Mouse (Mus musculus): ENCODE results near the gene Gltp. TPM values are rescaled to one million over a fixed set of nuclear protein-coding genes. Genes with fewer than 3 reads are reported as not detected.
A peak's percentile ranks its signal among the peaks of the same experiment; 100 is the strongest.

The Gltp gene
- 65.4 and 78.6 TPM in 2 replicates for polyA plus RNA-seq (2016; fragmentation: Nextera tagmentation; extraction: Ambion mirVana)

GRCm38 (mm10) chr5:114690633-114691567 is at the start of gene Gltp:
Gene Gltp (minus strand): TSS chr5:114690984.
- peak; percentile 95 for DNase-seq (ENCODE audit: low spot score)
- Histone ChIP-seq H3K27me3 (ENCODE audit: low read depth, poor library complexity, severe bottlenecking) (peaks cover 21% of the 10 kb centered on the region), H3K4me1 (peaks cover 36% of the 10 kb centered on the region), H3K9me3 (replicated peaks) (no peaks in the 10 kb centered on the region), H3K27ac (peak within 1 kb of the TSS; percentile 89), H3K4me3 (peak within 1 kb of the TSS; percentile 75), H3K36me3 (no peaks in the 10 kb centered on the region)
- 4% methylated on average over 75 of the region's 75 CpGs for WGBS

- H3K4me3 ChIP-seq = no peak overlapping the region
- H3K27me3 ChIP-seq (ENCODE audit: low read depth, poor library complexity, severe bottlenecking) = no peaks in the 10 kb centered on the region
- no peaks in the 10 kb centered on the region for H3K9me3 ChIP-seq (replicated peaks)
- no peaks in the 10 kb centered on the region for H3K4me1 ChIP-seq
- WGBS = 91% methylated on average over 12 of the region's 12 CpGs
- peaks cover 93% of the 10 kb centered on the region for H3K36me3 ChIP-seq
- H3K27ac ChIP-seq = no peak overlapping the region
- DNase-seq (ENCODE audit: low spot score) = no peak
Observed at GRCm38 (mm10) chr5:114738707-114739241, 48.0 kb upstream of the Gltp start.

DNA sequence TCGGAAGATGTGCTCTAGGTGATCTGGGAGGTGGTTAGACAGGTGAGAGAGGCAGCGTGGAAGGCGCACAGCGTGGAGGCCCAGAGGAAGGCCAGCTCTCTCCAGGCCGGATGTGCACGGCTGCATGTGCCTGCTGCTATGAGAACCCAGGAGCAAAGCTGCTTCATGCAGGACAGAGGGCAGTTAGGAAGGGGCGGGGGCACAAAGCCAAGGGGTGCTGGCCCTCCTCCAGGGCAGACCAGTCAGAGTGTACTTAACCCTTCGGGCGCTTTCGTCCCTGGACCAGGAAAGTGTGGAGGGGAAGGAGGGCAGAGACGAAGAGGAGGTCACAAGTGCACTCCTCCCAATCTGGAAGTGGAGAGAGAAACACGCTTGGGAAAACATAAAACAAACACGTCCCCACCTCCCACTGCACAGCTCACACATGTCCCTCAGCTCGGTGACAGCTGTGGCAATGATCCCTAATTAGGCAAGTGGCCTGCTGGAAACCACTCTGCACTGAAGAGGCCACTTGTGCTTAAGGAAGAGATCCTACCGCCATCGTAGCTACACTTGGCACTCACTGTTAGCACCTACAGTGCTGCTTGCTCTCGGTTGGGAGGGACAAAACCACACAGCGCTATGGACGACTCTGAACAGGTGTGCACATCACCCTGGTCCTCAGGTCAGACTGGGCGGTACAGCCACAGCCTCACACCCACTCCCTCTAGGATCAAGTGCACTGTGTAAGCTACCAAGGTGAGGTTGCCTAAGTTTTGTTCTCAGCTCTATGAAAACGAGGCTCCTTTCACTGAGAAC is 46.5 kb upstream of the Gltp start:
- peaks cover 91% of the 10 kb centered on the region for H3K36me3 ChIP-seq

DNA sequence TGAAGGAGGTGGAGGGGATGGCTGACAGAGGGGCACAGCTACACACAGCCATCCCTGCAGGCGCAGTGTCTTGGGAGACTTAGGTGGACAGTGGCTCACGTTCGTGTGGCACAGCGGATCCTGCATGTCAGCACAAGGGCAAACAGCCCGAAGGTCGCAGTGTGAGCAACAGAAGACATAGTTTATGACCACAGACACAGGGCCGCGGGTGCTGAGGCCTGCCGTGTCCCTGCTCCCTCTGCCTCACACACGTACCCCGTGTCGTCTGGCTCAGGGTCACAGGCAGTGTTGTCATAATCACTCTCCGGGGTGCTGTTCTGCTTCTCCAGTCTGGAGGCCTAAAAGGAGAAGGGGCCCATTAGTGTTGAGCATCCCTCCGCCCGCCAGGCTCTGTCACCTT is 42.8 kb upstream of the Gltp start:
- no peaks in the 10 kb centered on the region for H3K27me3 ChIP-seq (ENCODE audit: low read depth, poor library complexity, severe bottlenecking)
- peaks cover 12% of the 10 kb centered on the region for H3K4me1 ChIP-seq
- H3K27ac ChIP-seq = no peak overlapping the region
- peaks cover 94% of the 10 kb centered on the region for H3K36me3 ChIP-seq
- DNase-seq (ENCODE audit: low spot score) = no peak
- WGBS = 95% methylated on average over 15 of the region's 15 CpGs
- H3K9me3 ChIP-seq (replicated peaks) = no peaks in the 10 kb centered on the region
- H3K4me3 ChIP-seq = no peak overlapping the region

More for the DNA sequence above, 46.5 kb upstream of the Gltp start:
- Histone ChIP-seq H3K27ac (no peak overlapping the region), H3K4me3 (no peak overlapping the region), H3K27me3 (ENCODE audit: low read depth, poor library complexity, severe bottlenecking) (no peaks in the 10 kb centered on the region), H3K4me1 (no peaks in the 10 kb centered on the region), H3K9me3 (replicated peaks) (no peaks in the 10 kb centered on the region)
- DNase-seq (ENCODE audit: low spot score) = no peak
- 90% methylated on average over 21 of the region's 21 CpGs for WGBS

GRCm38 (mm10) chr5:114731969-114732368 is 41.2 kb upstream of the Gltp start:
- no peaks in the 10 kb centered on the region for H3K27me3 ChIP-seq (ENCODE audit: low read depth, poor library complexity, severe bottlenecking)
- no peak overlapping the region for H3K27ac ChIP-seq
- H3K9me3 ChIP-seq (replicated peaks) = no peaks in the 10 kb centered on the region
- 93% methylated on average over 15 of the region's 15 CpGs for WGBS
- peaks cover 12% of the 10 kb centered on the region for H3K4me1 ChIP-seq
- H3K4me3 ChIP-seq = no peak overlapping the region
- H3K36me3 ChIP-seq = peaks cover 93% of the 10 kb centered on the region
- DNase-seq (ENCODE audit: low spot score) = no peak

GRCm38 (mm10) chr5:114731498-114731897 is 40.7 kb upstream of the Gltp start:
- H3K36me3 ChIP-seq = peaks cover 88% of the 10 kb centered on the region
- no peak for DNase-seq (ENCODE audit: low spot score)
- H3K4me3 ChIP-seq = no peak overlapping the region
- 74% methylated on average over 6 of the region's 6 CpGs for WGBS
- no peaks in the 10 kb centered on the region for H3K9me3 ChIP-seq (replicated peaks)
- peaks cover 12% of the 10 kb centered on the region for H3K4me1 ChIP-seq
- H3K27ac ChIP-seq = no peak overlapping the region
- H3K27me3 ChIP-seq (ENCODE audit: low read depth, poor library complexity, severe bottlenecking) = no peaks in the 10 kb centered on the region

GRCm38 (mm10) chr5:114730129-114730528 is 39.3 kb upstream of the Gltp start:
- no peaks in the 10 kb centered on the region for H3K27me3 ChIP-seq (ENCODE audit: low read depth, poor library complexity, severe bottlenecking)
- no peak overlapping the region for H3K4me3 ChIP-seq
- H3K36me3 ChIP-seq = peaks cover 85% of the 10 kb centered on the region
- no peak overlapping the region for H3K27ac ChIP-seq
- peak; percentile 49 for DNase-seq (ENCODE audit: low spot score)
- WGBS = 67% methylated on average over 10 of the region's 10 CpGs
- H3K9me3 ChIP-seq (replicated peaks) = no peaks in the 10 kb centered on the region
- peaks cover 17% of the 10 kb centered on the region for H3K4me1 ChIP-seq

- no peak for DNase-seq (ENCODE audit: low spot score)
- Histone ChIP-seq H3K9me3 (replicated peaks) (no peaks in the 10 kb centered on the region), H3K4me1 (peaks cover 17% of the 10 kb centered on the region), H3K36me3 (peaks cover 82% of the 10 kb centered on the region), H3K27me3 (ENCODE audit: low read depth, poor library complexity, severe bottlenecking) (no peaks in the 10 kb centered on the region), H3K4me3 (no peak overlapping the region), H3K27ac (no peak overlapping the region)
- 96% methylated on average over 10 of the region's 10 CpGs for WGBS
Observed at GRCm38 (mm10) chr5:114728160-114728559, 37.4 kb upstream of the Gltp start.

DNA sequence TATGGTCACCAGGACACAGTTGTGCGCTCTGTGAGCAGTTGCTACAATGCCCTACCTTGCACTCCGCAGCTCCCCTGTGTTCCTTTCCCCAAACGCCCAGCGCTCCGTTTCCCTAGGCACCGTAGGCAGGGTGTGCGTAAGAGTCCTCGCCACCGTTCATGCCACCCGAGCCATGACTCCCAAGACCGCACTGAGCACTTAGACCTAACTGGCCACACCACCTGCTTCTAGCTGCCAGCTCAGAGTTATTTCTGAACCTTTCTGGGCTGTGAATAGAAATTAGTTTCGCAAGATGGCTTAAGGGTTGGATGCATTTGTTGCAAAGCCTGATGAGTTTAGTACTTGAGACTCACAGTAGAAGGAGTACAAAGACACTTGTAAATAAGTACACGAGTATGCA is 32.1 kb upstream of the Gltp start:
- WGBS = 95% methylated on average over 13 of the region's 13 CpGs

DNA sequence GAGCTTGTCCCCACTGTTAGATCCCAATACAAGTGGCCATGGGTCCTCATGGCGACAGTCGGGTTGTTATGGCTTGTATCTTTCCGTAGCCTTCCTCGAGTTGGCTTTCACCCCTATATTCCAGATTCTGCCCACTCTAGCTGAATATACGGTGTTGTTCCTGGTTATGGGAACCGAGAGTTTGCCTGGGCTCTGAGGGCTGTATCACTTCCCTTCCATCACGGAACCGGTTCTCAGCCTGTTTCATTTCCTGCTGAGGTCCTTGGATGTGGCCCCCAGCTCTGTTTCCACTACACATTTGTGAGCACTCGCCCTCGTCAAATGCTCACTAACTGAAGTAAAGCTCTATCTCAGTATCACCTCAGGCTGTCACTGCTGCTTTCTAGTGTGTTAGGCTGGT is 31.2 kb upstream of the Gltp start:
- no peak for DNase-seq (ENCODE audit: low spot score)
- no peaks in the 10 kb centered on the region for H3K27me3 ChIP-seq (ENCODE audit: low read depth, poor library complexity, severe bottlenecking)
- peaks cover 5% of the 10 kb centered on the region; the same call in 1 of the 2 replicates for H3K4me1 ChIP-seq
- H3K27ac ChIP-seq = no peak overlapping the region
- H3K9me3 ChIP-seq (replicated peaks) = no peaks in the 10 kb centered on the region
- no peak overlapping the region for H3K4me3 ChIP-seq
- WGBS = 94% methylated on average over 10 of the region's 10 CpGs
- H3K36me3 ChIP-seq = peaks cover 87% of the 10 kb centered on the region

More for the DNA sequence above, 32.1 kb upstream of the Gltp start:
- Histone ChIP-seq H3K4me3 (no peak overlapping the region), H3K9me3 (replicated peaks) (no peaks in the 10 kb centered on the region), H3K27ac (no peak overlapping the region), H3K4me1 (peaks cover 5% of the 10 kb centered on the region; the same call in 1 of the 2 replicates), H3K36me3 (peaks cover 86% of the 10 kb centered on the region), H3K27me3 (ENCODE audit: low read depth, poor library complexity, severe bottlenecking) (no peaks in the 10 kb centered on the region)
- DNase-seq (ENCODE audit: low spot score) = no peak

GRCm38 (mm10) chr5:114720784-114721183 is 30.0 kb upstream of the Gltp start:
- peaks cover 5% of the 10 kb centered on the region; the same call in 1 of the 2 replicates for H3K4me1 ChIP-seq
- no peaks in the 10 kb centered on the region for H3K27me3 ChIP-seq (ENCODE audit: low read depth, poor library complexity, severe bottlenecking)
- no peak overlapping the region for H3K4me3 ChIP-seq
- DNase-seq (ENCODE audit: low spot score) = no peak
- no peak overlapping the region for H3K27ac ChIP-seq
- 94% methylated on average over 11 of the region's 11 CpGs for WGBS
- no peaks in the 10 kb centered on the region for H3K9me3 ChIP-seq (replicated peaks)
- peaks cover 95% of the 10 kb centered on the region for H3K36me3 ChIP-seq

DNA sequence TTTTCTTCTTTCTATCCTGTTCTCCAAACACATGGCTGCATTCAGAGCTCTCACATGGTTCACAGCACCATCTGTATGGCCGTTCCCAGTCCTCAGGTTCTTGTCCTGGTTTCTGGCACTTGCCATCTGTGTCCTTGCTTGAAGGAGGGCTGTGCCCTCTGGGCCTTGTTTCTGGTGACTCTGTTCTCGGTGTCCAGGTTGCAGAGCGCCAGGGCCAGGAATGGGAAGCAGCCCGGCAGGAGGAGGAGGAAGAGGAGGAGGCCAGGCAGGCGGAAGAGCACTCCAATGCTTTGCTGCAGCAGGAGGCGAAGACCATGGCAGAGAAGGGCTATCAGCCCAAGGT is 29.1 kb upstream of the Gltp start:
- no peaks in the 10 kb centered on the region for H3K27me3 ChIP-seq (ENCODE audit: low read depth, poor library complexity, severe bottlenecking)
- H3K27ac ChIP-seq = no peak overlapping the region
- no peak overlapping the region for H3K4me3 ChIP-seq
- peaks cover 97% of the 10 kb centered on the region for H3K36me3 ChIP-seq
- H3K4me1 ChIP-seq = no peaks in the 10 kb centered on the region
- 95% methylated on average over 6 of the region's 6 CpGs for whole genome bisulfite sequencing
- no peaks in the 10 kb centered on the region for H3K9me3 ChIP-seq (replicated peaks)
- no peak for DNase-seq (ENCODE audit: low spot score)
